Mouse (Mus musculus): ENCODE data around the gene Pam16. TPM values are rescaled to one million over a fixed set of nuclear protein-coding genes. Genes with fewer than 3 reads are reported as not detected.

Pam16 gene
- polyA plus RNA-seq, 1 experiment: 94.8 TPM

DNA sequence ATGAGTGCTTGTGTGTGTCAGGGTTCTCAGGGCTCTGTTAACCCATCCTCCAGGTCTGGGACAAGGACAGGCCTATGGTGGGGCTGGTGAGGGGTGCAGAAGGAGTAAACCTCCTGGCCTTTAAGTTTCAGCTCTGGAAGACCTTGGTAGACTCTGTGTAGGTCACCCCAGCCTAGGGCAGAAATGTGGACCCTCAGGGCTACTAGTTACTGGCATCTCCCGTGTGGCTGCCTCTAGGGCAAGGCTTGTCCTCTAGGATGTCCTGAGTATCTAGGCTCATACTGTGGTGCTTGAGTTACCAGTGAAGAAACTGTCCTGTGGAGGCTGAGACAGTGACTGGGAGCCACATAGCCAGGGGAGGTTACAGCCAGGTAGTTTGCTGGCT is 21.3 kb downstream of the Pam16 start:
- TF ChIP-seq MAX (IDR thresholded peaks at IDR 0.05) (no peak), CEBPB (IDR thresholded peaks at IDR 0.05; ENCODE audit: low read depth) (no peak), MYOD1 (IDR thresholded peaks at IDR 0.05; ENCODE audit: control insufficient read depth, insufficient read length, low read depth) (no peak), FOSL1 (IDR thresholded peaks at IDR 0.05; ENCODE audit: insufficient read depth, low read length, poor library complexity, severe bottlenecking) (no peak), MYOG (IDR thresholded peaks at IDR 0.05; ENCODE audit: control insufficient read depth, extremely low read depth, insufficient read length) (no peak), USF1 (IDR thresholded peaks at IDR 0.05; ENCODE audit: low read depth) (no peak), CTCF (IDR thresholded peaks at IDR 0.05; ENCODE audit: control insufficient read depth, insufficient read depth, insufficient read length) (no peak)
- Histone ChIP-seq H3K36me3 (ENCODE audit: control insufficient read depth, insufficient read depth) (peaks cover 8% of the 10 kb centered on the region), H3ac (ENCODE audit: control insufficient read depth, insufficient read length, low read depth) (no peak overlapping the region), H3K27me3 (ENCODE audit: control insufficient read depth, insufficient read depth, insufficient read length) (no peaks in the 10 kb centered on the region), H3K79me3 (ENCODE audit: low read depth) (peaks cover 94% of the 10 kb centered on the region), H3K79me2 (ENCODE audit: control insufficient read depth, insufficient read depth) (peaks cover 100% of the 10 kb centered on the region), H3K4me3 (ENCODE audit: insufficient read depth, poor library complexity, severe bottlenecking) (no peak overlapping the region)

DNA sequence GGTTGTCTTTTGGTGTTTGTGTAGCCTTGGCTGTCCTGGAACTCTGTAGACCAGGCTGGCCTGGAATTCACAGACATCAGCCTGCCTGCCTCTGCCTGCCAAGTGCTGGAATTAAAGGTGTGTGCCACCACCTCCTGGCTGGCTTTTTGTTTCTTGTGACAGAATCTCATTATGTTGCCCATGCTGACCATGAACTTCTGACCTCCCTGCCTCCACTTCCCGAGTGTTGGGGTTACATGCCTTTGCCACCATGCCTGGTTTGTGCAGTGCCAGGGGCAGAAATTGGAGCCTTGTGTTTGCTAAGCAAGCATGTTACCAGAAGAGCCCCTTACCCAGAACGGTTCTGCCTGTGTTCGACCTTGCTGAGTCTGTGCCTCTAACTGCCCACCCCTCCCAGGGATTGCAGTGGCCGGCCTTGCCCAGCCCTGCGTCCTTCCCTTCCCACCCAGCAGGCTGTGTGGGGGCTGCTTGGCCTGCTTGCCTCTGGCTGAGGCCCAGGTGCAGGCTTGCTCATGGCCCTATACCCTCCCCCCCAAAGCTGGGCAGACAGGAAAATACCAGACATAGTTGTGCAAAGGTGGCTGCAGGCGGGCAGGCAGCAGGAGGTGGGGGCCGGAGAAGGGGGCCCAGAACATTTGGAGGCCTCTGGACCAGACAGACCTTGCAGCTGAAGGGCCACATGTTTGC is 21.9 kb downstream of the Pam16 start:
- peaks cover 10% of the 10 kb centered on the region for H3K36me3 ChIP-seq (ENCODE audit: control insufficient read depth, insufficient read depth)
- H3ac ChIP-seq (ENCODE audit: control insufficient read depth, insufficient read length, low read depth): no peak overlapping the region
- H3K79me2 ChIP-seq (ENCODE audit: control insufficient read depth, insufficient read depth): peaks cover 100% of the 10 kb centered on the region
- peaks cover 94% of the 10 kb centered on the region for H3K79me3 ChIP-seq (ENCODE audit: low read depth)
- H3K27me3 ChIP-seq (ENCODE audit: control insufficient read depth, insufficient read depth, insufficient read length): no peaks in the 10 kb centered on the region
- H3K4me3 ChIP-seq (ENCODE audit: insufficient read depth, poor library complexity, severe bottlenecking): no peak overlapping the region
- TF ChIP-seq MYOD1 (IDR thresholded peaks at IDR 0.05; ENCODE audit: control insufficient read depth, insufficient read length, low read depth): no peak
- TF ChIP-seq FOSL1 (IDR thresholded peaks at IDR 0.05; ENCODE audit: insufficient read depth, low read length, poor library complexity, severe bottlenecking): no peak
- TF ChIP-seq CTCF (IDR thresholded peaks at IDR 0.05; ENCODE audit: control insufficient read depth, insufficient read depth, insufficient read length): no peak
- no peak for TF ChIP-seq MYOG (IDR thresholded peaks at IDR 0.05; ENCODE audit: control insufficient read depth, extremely low read depth, insufficient read length)
- TF ChIP-seq USF1 (IDR thresholded peaks at IDR 0.05; ENCODE audit: low read depth): no peak
- no peak for TF ChIP-seq MAX (IDR thresholded peaks at IDR 0.05)
- no peak for TF ChIP-seq CEBPB (IDR thresholded peaks at IDR 0.05; ENCODE audit: low read depth)

DNA sequence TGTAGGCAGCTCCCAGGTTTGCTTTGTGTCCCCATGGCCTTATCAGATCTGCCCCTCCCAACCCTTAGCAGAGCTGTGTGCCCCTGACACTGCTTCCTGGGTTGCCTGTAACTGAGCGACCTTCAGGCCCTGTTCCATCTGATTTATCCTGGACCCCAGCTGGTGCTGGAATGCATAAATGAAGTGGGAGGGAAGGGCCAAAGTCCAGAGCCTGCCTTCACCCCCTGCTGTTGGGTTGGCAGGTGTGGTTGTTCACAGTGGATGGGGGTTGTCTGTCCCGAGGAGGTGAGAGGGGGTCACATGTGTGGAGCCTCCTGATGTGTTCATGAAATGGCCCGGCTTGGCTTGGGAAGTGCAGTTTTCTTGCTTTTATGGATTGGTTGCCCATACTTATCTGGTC is 22.6 kb downstream of the Pam16 start:
- no peak overlapping the region for H3K4me3 ChIP-seq (ENCODE audit: insufficient read depth, poor library complexity, severe bottlenecking)
- peaks cover 95% of the 10 kb centered on the region for H3K79me3 ChIP-seq (ENCODE audit: low read depth)

DNA sequence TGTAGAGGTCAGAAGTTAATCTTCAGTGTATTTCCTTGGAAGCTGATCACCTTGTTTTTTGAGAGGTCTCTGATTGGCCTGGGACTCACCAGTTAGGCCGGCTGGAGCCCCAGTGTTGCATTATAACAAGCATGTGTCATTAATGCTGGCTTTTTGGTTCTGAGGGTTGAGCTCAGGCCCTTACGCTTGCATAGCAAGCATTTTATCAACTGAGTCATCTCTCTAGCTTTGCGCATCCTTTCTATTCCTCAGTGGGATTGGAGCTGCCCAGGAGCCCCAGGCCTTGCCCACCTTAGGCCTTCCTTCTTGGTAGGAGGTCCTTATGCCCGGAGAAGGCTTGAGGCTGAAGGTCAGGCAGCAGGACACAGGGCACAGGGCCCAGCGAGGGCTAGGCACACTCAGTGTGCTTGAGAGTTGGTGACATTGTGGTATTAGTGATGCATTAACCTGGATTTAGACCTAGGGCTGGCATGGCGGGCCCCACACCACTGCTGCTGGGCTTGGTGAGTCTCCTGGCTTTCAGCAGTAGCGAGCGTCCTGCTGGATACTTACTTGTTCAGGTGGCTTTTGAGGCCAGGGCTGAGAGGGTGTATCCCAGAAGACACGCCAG is 24.0 kb downstream of the Pam16 start:
- TF ChIP-seq CTCF (IDR thresholded peaks at IDR 0.05; ENCODE audit: control insufficient read depth, insufficient read depth, insufficient read length): no peak
- no peak for TF ChIP-seq FOSL1 (IDR thresholded peaks at IDR 0.05; ENCODE audit: insufficient read depth, low read length, poor library complexity, severe bottlenecking)
- TF ChIP-seq MYOG (IDR thresholded peaks at IDR 0.05; ENCODE audit: control insufficient read depth, extremely low read depth, insufficient read length): no peak
- TF ChIP-seq MYOD1 (IDR thresholded peaks at IDR 0.05; ENCODE audit: control insufficient read depth, insufficient read length, low read depth): no peak
- TF ChIP-seq MAX (IDR thresholded peaks at IDR 0.05): no peak
- TF ChIP-seq CEBPB (IDR thresholded peaks at IDR 0.05; ENCODE audit: low read depth): no peak
- no peak for TF ChIP-seq USF1 (IDR thresholded peaks at IDR 0.05; ENCODE audit: low read depth)
- Histone ChIP-seq H3ac (ENCODE audit: control insufficient read depth, insufficient read length, low read depth) (no peak overlapping the region), H3K27me3 (ENCODE audit: control insufficient read depth, insufficient read depth, insufficient read length) (no peaks in the 10 kb centered on the region)

More for the DNA sequence above, 22.6 kb downstream of the Pam16 start:
- peaks cover 100% of the 10 kb centered on the region for H3K79me2 ChIP-seq (ENCODE audit: control insufficient read depth, insufficient read depth)
- H3K36me3 ChIP-seq (ENCODE audit: control insufficient read depth, insufficient read depth): peaks cover 13% of the 10 kb centered on the region
- H3K27me3 ChIP-seq (ENCODE audit: control insufficient read depth, insufficient read depth, insufficient read length): no peaks in the 10 kb centered on the region
- TF ChIP-seq USF1 (IDR thresholded peaks at IDR 0.05; ENCODE audit: low read depth): no peak
- TF ChIP-seq MYOG (IDR thresholded peaks at IDR 0.05; ENCODE audit: control insufficient read depth, extremely low read depth, insufficient read length): no peak
- H3ac ChIP-seq (ENCODE audit: control insufficient read depth, insufficient read length, low read depth): no peak overlapping the region

DNA sequence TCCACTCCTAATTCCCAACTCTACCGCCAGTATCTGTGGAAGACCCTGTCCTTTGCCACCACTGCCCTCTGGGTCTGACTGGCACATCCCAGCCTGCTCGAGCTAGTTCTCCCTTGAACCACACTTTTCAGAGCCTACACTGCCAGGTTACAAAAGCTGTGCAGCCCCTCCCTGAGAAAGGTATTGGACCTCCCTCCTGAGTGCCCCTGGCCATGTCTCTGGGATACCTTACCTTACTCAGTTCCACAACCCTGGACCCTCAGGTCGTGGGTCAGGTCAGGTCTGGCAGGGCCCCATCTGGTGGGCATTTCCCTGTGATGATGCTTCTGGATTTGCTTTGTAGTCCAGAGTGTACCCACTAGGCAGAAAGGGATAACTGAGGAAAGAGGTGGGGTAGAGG is 25.2 kb downstream of the Pam16 start:
- peaks cover 95% of the 10 kb centered on the region for H3K79me3 ChIP-seq (ENCODE audit: low read depth)
- no peak overlapping the region for H3ac ChIP-seq (ENCODE audit: control insufficient read depth, insufficient read length, low read depth)
- H3K4me3 ChIP-seq (ENCODE audit: insufficient read depth, poor library complexity, severe bottlenecking): no peak overlapping the region
- peaks cover 100% of the 10 kb centered on the region for H3K79me2 ChIP-seq (ENCODE audit: control insufficient read depth, insufficient read depth)
- peaks cover 13% of the 10 kb centered on the region for H3K36me3 ChIP-seq (ENCODE audit: control insufficient read depth, insufficient read depth)
- no peak for TF ChIP-seq MAX (IDR thresholded peaks at IDR 0.05)
- no peak for TF ChIP-seq MYOG (IDR thresholded peaks at IDR 0.05; ENCODE audit: control insufficient read depth, extremely low read depth, insufficient read length)
- no peak for TF ChIP-seq USF1 (IDR thresholded peaks at IDR 0.05; ENCODE audit: low read depth)
- TF ChIP-seq CEBPB (IDR thresholded peaks at IDR 0.05; ENCODE audit: low read depth): no peak
- TF ChIP-seq FOSL1 (IDR thresholded peaks at IDR 0.05; ENCODE audit: insufficient read depth, low read length, poor library complexity, severe bottlenecking): no peak
- TF ChIP-seq CTCF (IDR thresholded peaks at IDR 0.05; ENCODE audit: control insufficient read depth, insufficient read depth, insufficient read length): no peak
- H3K27me3 ChIP-seq (ENCODE audit: control insufficient read depth, insufficient read depth, insufficient read length): no peaks in the 10 kb centered on the region

More for the DNA sequence above, 24.0 kb downstream of the Pam16 start:
- no peak overlapping the region for H3K4me3 ChIP-seq (ENCODE audit: insufficient read depth, poor library complexity, severe bottlenecking)
- H3K36me3 ChIP-seq (ENCODE audit: control insufficient read depth, insufficient read depth): peaks cover 13% of the 10 kb centered on the region
- H3K79me3 ChIP-seq (ENCODE audit: low read depth): peaks cover 97% of the 10 kb centered on the region
- peaks cover 100% of the 10 kb centered on the region for H3K79me2 ChIP-seq (ENCODE audit: control insufficient read depth, insufficient read depth)

All from C2C12 (cell line).